Mouse (Mus musculus): Measurements from ENCODE around the gene Ywhah. TPM values are rescaled to one million over a fixed set of nuclear protein-coding genes. Genes with fewer than 3 reads are reported as not detected.
A peak's percentile ranks its signal among the peaks of the same experiment; 100 is the strongest.
"Not testable (repeated sequence)": the region's sequence is repeated elsewhere in the genome, so short reads cannot be mapped to it uniquely, and the experiment has no call there.

Gene Ywhah
- polyA plus RNA-seq, 1 experiment from 2014 or later: 976 TPM

DNA sequence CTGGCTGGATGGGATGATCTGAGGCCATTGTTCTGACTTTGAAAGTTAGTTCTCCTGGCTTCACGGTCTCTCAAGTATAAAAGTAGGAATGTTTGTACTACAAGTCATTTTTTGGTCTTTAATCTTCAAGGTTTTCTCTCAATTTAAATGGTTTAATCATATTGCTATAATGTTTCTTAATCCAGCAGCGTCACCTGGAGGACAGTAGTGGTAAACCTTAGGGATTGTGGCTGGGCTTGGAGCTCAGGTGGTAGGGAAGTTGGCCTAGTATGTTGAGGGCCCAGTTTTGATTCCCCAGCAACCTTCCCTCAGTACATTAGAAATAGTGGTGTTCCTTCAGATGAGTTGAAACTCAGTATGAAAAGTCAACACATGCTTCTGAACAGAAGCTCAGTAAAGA is 3.0 kb downstream of the Ywhah start:
- H3K4me2 ChIP-seq (ENCODE audit: low read length): peak overlapping the region; percentile 23
- 82% methylated on average over 2 of the region's 2 CpGs for WGBS
- no peak overlapping the region for H3K27ac ChIP-seq (ENCODE audit: low read length)
- H3K4me3 ChIP-seq (ENCODE audit: low read depth, low read length): no peak overlapping the region
- no peak overlapping the region for H3K9ac ChIP-seq (ENCODE audit: low read depth, low read length)
- no peaks in the 10 kb centered on the region for H3K9me3 ChIP-seq (replicated peaks; ENCODE audit: control insufficient read depth, low read length, poor library complexity, severe bottlenecking)
- ATAC-seq: no peak
- no peaks in the 10 kb centered on the region for H3K27me3 ChIP-seq (ENCODE audit: control insufficient read depth, insufficient read depth, low read depth, low read length)
- H3K4me1 ChIP-seq (ENCODE audit: control insufficient read depth, insufficient read depth, low read length): peaks cover 57% of the 10 kb centered on the region
- no peaks in the 10 kb centered on the region for H3K36me3 ChIP-seq (ENCODE audit: control insufficient read depth, insufficient read depth, low read length)

DNA sequence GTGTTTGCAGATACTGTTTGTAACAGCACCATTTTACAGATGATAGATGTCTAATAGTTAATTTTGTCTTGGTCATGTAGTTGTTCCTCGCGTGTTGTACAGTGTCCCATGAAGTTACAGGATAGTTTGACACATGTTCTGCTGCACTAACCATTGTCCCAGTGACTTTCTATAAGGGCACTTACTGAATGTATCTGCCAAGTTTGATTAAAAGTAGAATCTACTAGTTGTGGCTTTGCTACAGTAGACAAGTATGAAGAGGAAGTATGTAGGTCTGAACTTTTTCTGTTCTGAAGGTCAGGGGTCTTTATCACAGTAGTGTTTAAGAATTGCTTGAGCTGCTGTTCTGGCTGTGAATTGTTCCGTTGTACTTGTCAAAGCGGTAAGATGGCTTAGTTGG is 4.7 kb downstream of the Ywhah start:
- Histone ChIP-seq H3K9me3 (replicated peaks; ENCODE audit: control insufficient read depth, low read length, poor library complexity, severe bottlenecking) (no peaks in the 10 kb centered on the region), H3K27me3 (ENCODE audit: control insufficient read depth, insufficient read depth, low read depth, low read length) (no peaks in the 10 kb centered on the region), H3K36me3 (ENCODE audit: control insufficient read depth, insufficient read depth, low read length) (peaks cover 4% of the 10 kb centered on the region; the same call in 1 of the 2 replicates), H3K27ac (ENCODE audit: low read length) (no peak overlapping the region), H3K4me1 (ENCODE audit: control insufficient read depth, insufficient read depth, low read length) (peaks cover 48% of the 10 kb centered on the region), H3K4me3 (ENCODE audit: low read depth, low read length) (no peak overlapping the region), H3K4me2 (ENCODE audit: low read length) (0 out of 2 replicates have a peak overlapping the region, but pooled peaks have one; percentile 11), H3K9ac (ENCODE audit: low read depth, low read length) (no peak overlapping the region)
- 89% methylated on average over 4 of the region's 4 CpGs for WGBS
- ATAC-seq: no peak

GRCm38 (mm10) chr5:33024474-33024873 is 5.9 kb downstream of the Ywhah start:
- no peaks in the 10 kb centered on the region for H3K9me3 ChIP-seq (replicated peaks; ENCODE audit: control insufficient read depth, low read length, poor library complexity, severe bottlenecking)
- H3K27ac ChIP-seq (ENCODE audit: low read length): no peak overlapping the region
- H3K9ac ChIP-seq (ENCODE audit: low read depth, low read length): no peak overlapping the region
- peaks cover 48% of the 10 kb centered on the region for H3K4me1 ChIP-seq (ENCODE audit: control insufficient read depth, insufficient read depth, low read length)
- WGBS: 88% methylated on average over 5 of the region's 5 CpGs
- H3K4me3 ChIP-seq (ENCODE audit: low read depth, low read length): no peak overlapping the region
- no peak overlapping the region for H3K4me2 ChIP-seq (ENCODE audit: low read length)
- H3K27me3 ChIP-seq (ENCODE audit: control insufficient read depth, insufficient read depth, low read depth, low read length): no peaks in the 10 kb centered on the region
- H3K36me3 ChIP-seq (ENCODE audit: control insufficient read depth, insufficient read depth, low read length): peaks cover 5% of the 10 kb centered on the region; the same call in 1 of the 2 replicates
- ATAC-seq: no peak

DNA sequence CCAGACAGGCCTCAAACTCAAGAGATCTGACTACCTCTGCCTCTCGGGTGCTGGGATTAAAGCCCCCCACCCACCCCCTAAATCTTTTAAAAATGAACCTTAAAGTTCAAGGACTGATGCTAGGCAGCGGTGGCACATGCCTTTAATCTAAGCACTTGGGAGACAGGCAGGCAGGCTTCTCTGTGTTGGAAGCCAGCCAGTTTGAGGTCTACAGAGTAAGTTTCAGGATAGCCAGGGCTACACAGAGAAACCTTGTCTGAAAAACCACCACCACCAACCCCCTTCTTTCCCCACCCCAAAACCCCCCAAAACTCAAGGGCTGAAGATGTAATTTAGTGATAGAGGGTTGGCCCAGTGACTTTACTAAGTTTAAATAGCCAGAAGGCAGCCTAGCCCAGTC is 10.0 kb downstream of the Ywhah start:
- Histone ChIP-seq H3K4me2 (ENCODE audit: low read length) (no peak overlapping the region), H3K9ac (ENCODE audit: low read depth, low read length) (no peak overlapping the region), H3K9me3 (replicated peaks; ENCODE audit: control insufficient read depth, low read length, poor library complexity, severe bottlenecking) (no peaks in the 10 kb centered on the region), H3K36me3 (ENCODE audit: control insufficient read depth, insufficient read depth, low read length) (peaks cover 5% of the 10 kb centered on the region; the same call in 1 of the 2 replicates), H3K27me3 (ENCODE audit: control insufficient read depth, insufficient read depth, low read depth, low read length) (no peaks in the 10 kb centered on the region), H3K4me1 (ENCODE audit: control insufficient read depth, insufficient read depth, low read length) (peaks cover 44% of the 10 kb centered on the region), H3K27ac (ENCODE audit: low read length) (no peak overlapping the region), H3K4me3 (ENCODE audit: low read depth, low read length) (no peak overlapping the region)
- no peak for ATAC-seq
- 64% methylated on average over 2 of the region's 2 CpGs for WGBS

GRCm38 (mm10) chr5:33030425-33031175 is 12.0 kb downstream of the Ywhah start:
- WGBS: 38% methylated on average over 4 of the region's 4 CpGs
- Histone ChIP-seq H3K27me3 (ENCODE audit: control insufficient read depth, insufficient read depth, low read depth, low read length) (no peaks in the 10 kb centered on the region), H3K4me2 (ENCODE audit: low read length) (peak overlapping the region; percentile 44), H3K9me3 (replicated peaks; ENCODE audit: control insufficient read depth, low read length, poor library complexity, severe bottlenecking) (no peaks in the 10 kb centered on the region), H3K27ac (ENCODE audit: low read length) (peak overlapping the region; percentile 81), H3K36me3 (ENCODE audit: control insufficient read depth, insufficient read depth, low read length) (peaks cover 5% of the 10 kb centered on the region; the same call in 1 of the 2 replicates), H3K9ac (ENCODE audit: low read depth, low read length) (no peak overlapping the region), H3K4me1 (ENCODE audit: control insufficient read depth, insufficient read depth, low read length) (peaks cover 27% of the 10 kb centered on the region), H3K4me3 (ENCODE audit: low read depth, low read length) (no peak overlapping the region)
- ATAC-seq: peak; percentile 88

DNA sequence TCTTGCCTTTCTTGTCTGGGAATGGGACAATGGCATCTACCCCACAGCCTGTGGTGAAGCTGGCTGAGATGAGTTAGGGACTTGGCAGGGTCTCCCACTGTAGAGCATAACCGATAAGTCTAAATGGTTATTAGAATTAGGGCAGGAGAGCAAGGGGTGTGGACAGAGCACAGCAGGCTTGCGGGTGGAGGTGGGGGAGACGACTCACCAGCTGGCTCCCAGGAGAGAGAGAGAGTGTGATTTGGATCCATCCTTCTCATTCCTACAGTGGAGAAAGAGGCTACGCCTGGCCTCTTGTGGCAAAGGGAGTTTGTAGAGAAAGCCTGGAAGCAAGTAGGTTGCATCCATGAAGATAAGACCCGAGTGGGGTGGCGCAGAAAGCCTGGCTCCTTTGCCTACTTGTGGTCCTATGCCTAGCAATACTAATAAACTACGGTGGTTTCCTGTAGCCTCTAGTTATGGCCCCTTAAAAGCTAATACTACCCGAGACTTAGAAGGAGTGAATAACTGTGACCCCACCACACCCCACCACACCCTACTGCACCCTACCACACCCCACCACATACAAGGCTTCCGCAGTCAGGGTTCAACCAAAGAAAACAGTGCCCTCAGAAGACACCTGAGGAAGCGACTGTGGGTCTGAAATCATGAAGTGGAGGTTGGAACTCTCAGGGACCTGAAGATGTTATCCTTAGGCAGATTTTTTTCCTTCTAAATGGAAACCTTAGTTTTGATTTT is 13.6 kb downstream of the Ywhah start:
- Histone ChIP-seq H3K4me1 (ENCODE audit: control insufficient read depth, insufficient read depth, low read length) (peaks cover 27% of the 10 kb centered on the region), H3K27ac (ENCODE audit: low read length) (peak overlapping the region; percentile 81), H3K36me3 (ENCODE audit: control insufficient read depth, insufficient read depth, low read length) (peaks cover 5% of the 10 kb centered on the region; the same call in 1 of the 2 replicates), H3K9ac (ENCODE audit: low read depth, low read length) (no peak overlapping the region), H3K9me3 (replicated peaks; ENCODE audit: control insufficient read depth, low read length, poor library complexity, severe bottlenecking) (no peaks in the 10 kb centered on the region), H3K4me3 (ENCODE audit: low read depth, low read length) (no peak overlapping the region), H3K4me2 (ENCODE audit: low read length) (no peak overlapping the region), H3K27me3 (ENCODE audit: control insufficient read depth, insufficient read depth, low read depth, low read length) (no peaks in the 10 kb centered on the region)
- ATAC-seq: no peak
- 87% methylated on average over 10 of the region's 10 CpGs for WGBS

DNA sequence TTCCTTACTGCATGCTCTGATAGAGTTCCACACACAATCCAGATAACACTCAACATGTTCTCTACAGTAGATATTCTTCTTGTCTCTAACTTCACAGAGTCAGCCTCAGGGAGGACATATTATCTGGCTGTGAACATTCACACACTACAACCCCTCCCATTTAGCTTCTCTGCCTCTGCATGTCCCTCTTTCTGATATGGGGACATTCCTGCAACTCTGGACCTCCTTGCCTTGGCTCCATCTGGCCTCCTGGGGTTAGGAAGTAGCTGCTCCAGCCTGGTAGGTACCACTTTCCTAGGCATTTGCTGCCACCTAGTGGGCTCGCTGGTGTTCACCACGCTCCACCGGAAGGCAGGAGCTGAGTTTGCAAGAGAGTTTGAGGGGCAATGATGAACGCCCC is 14.5 kb downstream of the Ywhah start:
- ATAC-seq: peak; percentile 50; the same call in 1 of the 2 replicates
- H3K9me3 ChIP-seq (replicated peaks; ENCODE audit: control insufficient read depth, low read length, poor library complexity, severe bottlenecking): no peaks in the 10 kb centered on the region
- no peaks in the 10 kb centered on the region for H3K27me3 ChIP-seq (ENCODE audit: control insufficient read depth, insufficient read depth, low read depth, low read length)
- peaks cover 27% of the 10 kb centered on the region for H3K4me1 ChIP-seq (ENCODE audit: control insufficient read depth, insufficient read depth, low read length)
- H3K27ac ChIP-seq (ENCODE audit: low read length): no peak overlapping the region
- peaks cover 3% of the 10 kb centered on the region; the same call in 1 of the 2 replicates for H3K36me3 ChIP-seq (ENCODE audit: control insufficient read depth, insufficient read depth, low read length)
- WGBS: 2% methylated on average over 4 of the region's 4 CpGs
- H3K9ac ChIP-seq (ENCODE audit: low read depth, low read length): no peak overlapping the region
- no peak overlapping the region for H3K4me3 ChIP-seq (ENCODE audit: low read depth, low read length)
- no peak overlapping the region for H3K4me2 ChIP-seq (ENCODE audit: low read length)

DNA sequence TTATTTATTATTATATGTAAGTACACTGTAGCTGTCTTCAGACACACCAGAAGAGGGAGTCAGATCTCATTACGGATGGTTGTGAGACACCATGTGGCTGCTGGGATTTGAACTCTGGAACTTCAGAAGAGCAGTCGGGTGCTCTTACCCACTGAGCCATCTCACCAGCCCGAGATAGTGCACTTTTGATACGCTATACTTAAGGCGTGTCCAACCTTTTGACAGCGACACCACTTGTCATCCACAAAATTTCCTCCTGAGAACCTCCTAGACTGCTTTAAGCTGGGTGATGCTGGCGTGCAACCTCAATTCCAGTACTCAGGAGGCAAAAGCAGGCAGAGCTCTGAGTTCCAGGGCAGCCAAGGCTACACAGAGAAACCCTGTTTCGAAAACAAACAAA is 15.0 kb downstream of the Ywhah start:
- H3K4me2 ChIP-seq (ENCODE audit: low read length); H3K27ac ChIP-seq (ENCODE audit: low read length); ATAC-seq; H3K9me3 ChIP-seq (replicated peaks; ENCODE audit: control insufficient read depth, low read length, poor library complexity, severe bottlenecking); H3K27me3 ChIP-seq (ENCODE audit: control insufficient read depth, insufficient read depth, low read depth, low read length); H3K36me3 ChIP-seq (ENCODE audit: control insufficient read depth, insufficient read depth, low read length); H3K9ac ChIP-seq (ENCODE audit: low read depth, low read length); H3K4me3 ChIP-seq (ENCODE audit: low read depth, low read length): not testable (repeated sequence)
- 54% methylated on average over 8 of the region's 8 CpGs for WGBS
- H3K4me1 ChIP-seq (ENCODE audit: control insufficient read depth, insufficient read depth, low read length): peaks cover 27% of the 10 kb centered on the region

DNA sequence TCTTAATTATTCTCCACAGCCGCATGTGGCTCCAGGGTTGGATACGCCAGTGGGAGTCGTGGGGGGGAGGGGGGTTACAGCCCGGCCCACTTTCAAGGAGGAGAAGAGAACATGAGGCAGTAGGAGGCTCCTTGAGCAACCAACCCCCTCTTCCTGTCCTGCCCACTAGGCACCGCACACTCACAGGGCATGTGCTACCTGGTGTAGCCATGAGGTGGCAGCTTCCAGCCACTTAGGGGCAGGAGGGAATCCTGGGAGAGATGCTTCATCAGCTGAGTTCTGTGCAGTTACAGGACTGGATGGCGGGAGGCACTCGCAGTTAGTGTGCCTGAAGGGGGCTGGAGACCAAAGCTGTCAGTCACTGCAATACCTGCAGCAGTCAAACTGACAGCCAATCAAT is 15.5 kb downstream of the Ywhah start:
- Histone ChIP-seq H3K4me2 (ENCODE audit: low read length) (no peak overlapping the region), H3K27ac (ENCODE audit: low read length) (no peak overlapping the region), H3K4me1 (ENCODE audit: control insufficient read depth, insufficient read depth, low read length) (peaks cover 27% of the 10 kb centered on the region), H3K4me3 (ENCODE audit: low read depth, low read length) (no peak overlapping the region), H3K9ac (ENCODE audit: low read depth, low read length) (no peak overlapping the region), H3K9me3 (replicated peaks; ENCODE audit: control insufficient read depth, low read length, poor library complexity, severe bottlenecking) (no peaks in the 10 kb centered on the region), H3K27me3 (ENCODE audit: control insufficient read depth, insufficient read depth, low read depth, low read length) (no peaks in the 10 kb centered on the region), H3K36me3 (ENCODE audit: control insufficient read depth, insufficient read depth, low read length) (no peaks in the 10 kb centered on the region)
- 17% methylated on average over 7 of the region's 7 CpGs for WGBS
- ATAC-seq: no peak
